Mouse (Mus musculus): ENCODE data around the gene Ucn3.

Ucn3 gene

DNA sequence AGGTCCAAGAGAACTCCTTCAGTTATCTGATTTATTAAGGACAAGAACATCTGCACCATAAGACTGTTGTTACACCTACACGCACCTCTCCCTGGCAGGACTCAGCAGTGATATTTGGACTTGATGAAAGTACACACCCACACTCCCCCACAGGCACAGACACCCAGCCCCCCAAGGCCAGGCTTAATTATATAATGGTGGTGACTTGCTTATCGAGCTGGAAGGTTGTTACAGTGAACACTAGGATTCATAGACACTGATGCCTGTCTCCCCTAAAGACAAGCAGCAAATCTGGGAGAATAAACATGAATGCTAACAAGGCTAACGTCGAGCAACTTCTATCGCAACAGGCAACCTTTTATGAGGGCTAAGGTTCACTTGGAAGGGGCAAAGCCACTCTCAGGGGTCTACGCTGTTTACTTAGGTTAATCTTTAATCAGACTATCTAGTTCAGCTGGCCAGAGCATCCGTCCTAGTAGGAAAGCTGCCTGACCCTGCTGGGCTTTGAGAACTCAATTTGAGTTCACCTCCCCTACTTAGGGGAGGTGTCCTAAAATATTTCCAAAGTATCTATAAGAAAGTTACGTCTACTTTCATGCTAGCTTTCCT lies 53.6 kb downstream of the Ucn3 start:
- no peak for DNase-seq

Measured in lung, postnatal 4 days (tissue).